Mouse (Mus musculus) duodenum, adult 2 months (tissue): ENCODE data around the gene Anxa3. TPM values are rescaled to one million over a fixed set of nuclear protein-coding genes. Genes with fewer than 3 reads are reported as not detected.

ENCODE experiments used
- polyA plus RNA-seq: library from polyadenylated mRNA; depleted of rRNA; stranded (reverse); fragments of >200 nt; gene quantifications from 2 replicates; pipeline ENCODE4 v1.2.3, GENCODE M21; 2012; ENCODE audit warnings: low replicate concordance; rRNA removed

Gene Anxa3
- 0.74 and 1.6 TPM in 2 replicates for polyA plus RNA-seq

GRCm38 (mm10) chr5:96792936-96793718 is at the start of gene Anxa3:
TSS of gene Anxa3 (plus strand) at chr5:96793339.

Other genes starting within 250 kb of the Anxa3 start
- gene Bmp2k, start 204.3 kb downstream of the Anxa3 start, polyA plus RNA-seq, result 7.9 and 13.9 TPM in 2 replicates